Mouse (Mus musculus) heart, postnatal 4 days (tissue): ENCODE data around the gene Pcsk5. TPM values are rescaled to one million over a fixed set of nuclear protein-coding genes. Genes with fewer than 3 reads are reported as not detected.
"Not testable (repeated sequence)": the region's sequence is repeated elsewhere in the genome, so short reads cannot be mapped to it uniquely, and the experiment has no call there.

Experiments
- DNase-seq: peaks from one replicate; pipeline ENCODE4 v3.0.0; 2021
- total RNA-seq, 2 experiments: library from RNA; stranded (reverse); gene quantifications; 2 replicates each; pipeline ENCODE4 v1.2.3; 2021

Gene Pcsk5
- total RNA-seq, 2 experiments from 2014 or later: 8.2 to 8.8 TPM

DNA sequence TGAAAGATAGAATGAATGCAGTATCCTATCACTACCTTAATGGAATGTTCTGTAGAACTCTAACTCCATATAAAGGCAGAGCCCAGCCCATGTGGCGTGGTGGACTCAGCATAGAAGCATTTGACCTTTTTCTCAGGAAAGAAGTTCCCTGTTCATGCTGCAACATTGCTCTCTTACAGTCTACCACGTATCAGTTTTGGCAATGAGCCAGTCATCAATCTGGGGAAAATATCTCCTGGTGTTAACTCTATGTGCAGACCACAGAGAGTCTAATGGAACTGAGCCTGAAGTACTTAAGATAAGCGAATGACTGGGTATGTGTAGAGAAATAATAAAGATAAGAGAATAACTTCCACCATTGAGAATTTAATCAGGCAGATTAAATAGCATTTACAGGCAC is 270.2 kb downstream of the Pcsk5 start:
- DNase-seq: no peak

DNA sequence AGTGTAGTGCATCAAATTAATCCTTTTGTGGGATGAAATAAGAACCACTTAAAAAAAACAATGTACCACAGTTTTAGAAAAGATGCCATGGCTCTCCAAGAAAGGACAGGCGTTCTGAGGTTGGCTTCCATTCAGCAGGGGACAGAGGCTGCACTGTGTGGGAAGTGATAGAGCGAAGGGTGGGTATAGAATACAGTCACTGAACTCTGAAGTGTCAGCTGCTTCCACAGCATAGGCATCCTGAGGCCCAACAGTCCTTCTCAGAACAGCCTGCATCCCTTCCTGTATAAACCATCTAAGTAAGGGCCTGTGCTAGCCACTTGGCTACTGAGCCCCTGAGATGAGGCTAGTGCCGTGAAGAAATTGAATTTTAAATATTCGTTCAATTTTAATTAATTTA is 271.3 kb downstream of the Pcsk5 start:
- DNase-seq: no peak

- no peak for DNase-seq
These were observed 278.7 kb downstream of the Pcsk5 start for GRCm38 (mm10) chr19:17558764-17559163.

DNA sequence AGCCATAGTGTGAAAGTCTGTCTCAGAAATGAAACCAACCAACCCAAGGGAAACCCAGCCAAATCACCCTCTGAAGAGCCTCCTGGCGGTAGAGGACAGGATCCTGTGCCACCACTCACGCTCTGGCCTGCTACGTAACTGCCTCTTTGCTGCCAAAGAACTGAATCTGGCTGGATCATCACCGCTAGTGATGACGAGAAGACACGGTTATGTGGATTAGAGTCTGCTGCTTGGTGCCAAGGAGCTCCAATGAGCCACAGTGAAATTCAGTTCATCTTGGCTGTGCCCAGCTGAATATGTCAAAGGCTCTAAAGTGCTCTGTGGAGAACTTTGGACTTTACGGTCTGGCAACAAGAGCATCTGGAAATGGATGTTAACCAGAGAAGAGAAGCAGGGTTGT is 282.3 kb downstream of the Pcsk5 start:
- DNase-seq: no peak

DNA sequence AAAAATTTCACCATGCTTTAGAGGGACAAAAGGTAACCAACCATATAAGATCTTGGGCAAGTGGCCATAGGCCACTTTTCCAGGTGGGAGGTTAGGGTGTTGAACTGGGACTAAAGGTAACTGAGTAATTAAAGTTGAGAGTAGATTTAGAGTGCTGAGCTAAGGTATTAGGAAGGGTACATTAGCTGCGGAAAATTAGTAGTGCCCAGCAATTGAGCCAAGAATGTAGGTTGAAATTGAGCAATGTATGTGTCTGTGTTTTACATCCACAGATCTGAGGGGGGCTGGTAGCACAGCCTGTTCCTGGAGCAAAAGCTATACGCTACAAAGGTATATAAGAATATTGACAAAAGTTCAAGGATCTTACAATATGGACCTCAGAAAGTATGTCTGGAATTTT is 282.9 kb downstream of the Pcsk5 start:
- DNase-seq: no peak

DNA sequence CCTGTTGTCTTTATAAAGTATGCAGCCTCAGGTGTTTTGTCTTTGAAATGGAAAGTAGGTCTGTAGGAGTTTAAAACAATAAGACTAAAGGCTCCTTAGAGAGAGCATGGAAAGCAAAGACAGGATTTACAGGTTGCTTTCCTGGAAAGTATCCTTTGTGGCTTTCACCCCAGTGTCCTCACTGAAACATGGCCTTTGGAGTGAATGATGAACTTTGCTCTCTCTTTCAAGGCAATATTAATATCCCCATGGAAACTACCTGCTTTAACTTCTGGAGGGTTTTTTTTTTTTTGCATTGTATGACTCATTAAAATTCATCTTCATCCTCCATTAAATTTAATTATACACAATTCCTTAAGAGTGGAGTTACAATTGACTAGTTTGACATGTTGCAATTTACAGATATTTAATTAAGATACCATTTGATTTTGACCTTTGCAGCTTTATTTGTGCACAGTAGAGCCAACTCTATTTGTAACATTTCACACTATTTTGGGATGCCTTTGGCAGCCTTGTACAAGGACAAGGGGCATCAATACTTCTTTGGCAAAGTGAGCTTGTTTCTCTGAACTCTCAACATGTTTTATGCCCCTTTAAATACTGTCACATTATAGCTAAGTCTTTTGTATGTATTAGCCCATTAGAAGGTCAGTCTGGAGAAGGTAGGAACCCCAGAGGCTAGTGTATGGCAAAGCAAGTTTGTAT is 283.9 kb downstream of the Pcsk5 start:
- DNase-seq: no peak

GRCm38 (mm10) chr19:17528746-17529532 is 308.5 kb downstream of the Pcsk5 start:
- DNase-seq: no peak

DNA sequence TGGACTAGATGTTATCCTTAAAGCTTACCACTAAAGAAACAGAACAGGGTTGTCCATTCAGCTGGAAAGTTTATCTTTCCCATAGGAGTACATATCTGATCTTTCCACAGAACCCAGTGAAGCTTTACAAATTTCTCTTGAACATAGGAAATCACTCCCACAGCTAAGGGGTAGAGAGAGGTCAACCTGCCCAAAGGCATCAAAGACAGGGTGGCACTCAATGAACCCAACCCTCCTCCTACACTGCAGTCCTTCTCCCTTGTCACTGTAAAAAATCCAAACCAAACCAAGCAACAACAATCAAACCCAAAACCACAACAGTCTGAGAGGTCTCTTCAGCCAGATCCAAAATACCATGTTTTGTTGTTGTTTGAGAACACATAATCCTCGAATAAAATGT is 311.9 kb downstream of the Pcsk5 start:
- DNase-seq: no peak

DNA sequence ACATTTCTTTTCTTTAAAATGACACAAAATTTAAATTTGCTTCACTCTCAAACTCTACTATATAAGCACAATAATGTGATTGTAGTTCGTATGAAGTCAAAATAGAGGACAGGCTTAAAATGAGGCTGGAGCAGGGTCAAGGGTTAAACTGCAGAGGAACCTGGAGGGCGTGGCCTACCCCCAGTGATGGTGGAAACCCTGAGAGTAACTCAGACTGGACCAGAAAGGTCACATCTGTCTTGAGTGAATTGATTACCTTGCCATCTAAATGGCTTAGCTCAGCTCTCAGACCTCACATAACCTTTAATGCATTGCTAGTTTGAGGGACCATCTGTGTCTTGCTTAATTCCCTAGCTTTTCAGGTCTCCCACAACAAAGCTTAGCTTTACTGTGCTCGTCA is 323.0 kb downstream of the Pcsk5 start:
- DNase-seq: no peak

- no peak for DNase-seq
These were observed 326.1 kb downstream of the Pcsk5 start for GRCm38 (mm10) chr19:17511283-17511682.

DNA sequence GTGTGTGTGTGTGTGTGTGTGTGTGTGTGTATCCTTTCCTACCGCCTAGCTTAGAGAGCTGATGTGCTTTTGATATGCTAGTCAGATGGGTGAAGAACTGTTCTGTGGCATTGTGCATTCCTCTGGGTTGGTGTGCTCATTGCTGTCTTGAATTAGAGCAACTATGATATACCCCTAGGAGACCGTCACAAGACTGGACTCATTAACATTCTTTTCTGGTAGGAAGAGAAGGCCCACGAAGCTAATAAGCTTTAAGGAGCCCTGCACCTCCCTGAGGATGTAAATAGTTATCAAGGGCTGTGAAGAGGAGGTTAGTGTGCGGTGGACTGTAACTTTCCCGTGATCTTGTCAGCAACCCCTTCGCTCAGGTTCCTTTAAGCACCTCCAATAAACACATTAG is 333.2 kb downstream of the Pcsk5 start:
- DNase-seq: no peak

GRCm38 (mm10) chr19:17498586-17499235 is 338.7 kb downstream of the Pcsk5 start:
- DNase-seq: peak; percentile 11

- no peak for DNase-seq
These were observed 341.3 kb downstream of the Pcsk5 start for GRCm38 (mm10) chr19:17496131-17496530.

DNA sequence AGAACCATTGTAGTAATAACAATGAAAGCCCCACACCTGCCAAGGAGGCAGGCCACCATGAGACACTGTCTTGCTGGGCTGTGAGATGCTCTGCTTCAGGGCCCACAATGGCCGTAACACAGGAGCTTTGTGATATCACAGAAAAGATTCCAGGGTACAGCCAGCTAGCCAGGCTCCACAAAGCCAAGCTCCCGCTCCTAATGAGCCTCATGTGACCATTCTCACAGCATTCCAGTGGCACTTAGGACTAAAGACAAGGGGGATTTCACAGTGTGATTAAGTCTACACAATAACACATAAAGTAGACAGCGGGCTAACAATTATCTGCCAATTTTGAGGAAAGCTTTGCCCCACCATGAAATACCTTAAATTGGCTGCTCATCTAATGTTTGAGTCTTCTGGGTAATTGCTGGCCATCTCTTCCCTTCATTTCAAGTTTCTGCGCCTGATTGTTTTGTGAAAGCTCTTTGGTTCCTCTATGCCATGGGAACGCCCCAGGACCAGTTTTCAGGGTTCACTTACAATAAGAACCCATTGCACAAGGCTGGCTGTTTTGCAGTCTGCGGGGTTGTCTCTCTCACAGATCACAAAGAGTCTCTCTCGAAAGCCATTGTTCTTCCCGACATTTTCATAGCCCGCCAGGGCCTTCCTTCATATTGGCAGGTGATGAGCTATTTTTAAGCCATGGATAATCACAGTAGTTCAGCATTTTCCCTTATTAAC is 345.4 kb downstream of the Pcsk5 start:
- DNase-seq: no peak

- no peak for DNase-seq
These were observed 346.1 kb downstream of the Pcsk5 start for GRCm38 (mm10) chr19:17491322-17491721.

DNA sequence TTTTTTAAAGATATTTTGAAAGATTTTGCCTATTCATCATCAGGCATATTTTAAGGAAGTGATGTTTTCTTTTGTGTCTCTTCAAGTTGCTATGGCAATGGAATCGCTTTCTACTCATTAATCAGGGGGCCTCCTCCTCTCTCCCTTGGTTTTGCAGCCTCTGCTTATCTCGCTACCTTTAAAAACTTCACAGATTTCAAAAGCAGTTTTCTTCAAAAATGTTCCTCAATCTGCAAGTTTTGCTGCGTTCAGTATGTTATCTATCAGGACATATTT is 347.6 kb downstream of the Pcsk5 start:
- DNase-seq: no peak

- DNase-seq: no peak
These were observed 348.2 kb downstream of the Pcsk5 start for GRCm38 (mm10) chr19:17489041-17489865.

- no peak for DNase-seq
These were observed 355.2 kb downstream of the Pcsk5 start for GRCm38 (mm10) chr19:17482126-17482790.

GRCm38 (mm10) chr19:17479471-17479870 is 358.0 kb downstream of the Pcsk5 start:
- no peak for DNase-seq

GRCm38 (mm10) chr19:17476021-17476420 is 361.4 kb downstream of the Pcsk5 start:
- DNase-seq: no peak

DNA sequence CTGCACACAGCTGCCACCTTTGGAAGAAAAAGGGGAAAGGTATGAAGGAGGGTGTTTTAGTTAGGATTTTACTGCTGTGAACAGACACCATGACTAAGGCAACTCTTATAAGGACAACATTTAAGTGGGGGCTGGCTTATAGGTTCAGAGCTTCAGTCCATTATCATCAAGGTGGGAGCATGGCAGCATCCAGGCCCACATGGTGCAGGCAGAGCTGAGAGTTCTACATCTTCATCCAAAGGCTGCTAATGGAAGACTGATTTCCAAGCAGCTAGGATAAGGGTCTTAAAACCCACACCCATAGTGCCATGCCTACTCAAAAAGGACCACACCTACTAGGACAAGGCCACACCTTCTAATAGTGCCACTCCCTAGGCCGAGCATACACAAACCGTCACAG is 364.3 kb downstream of the Pcsk5 start:
- DNase-seq: not testable (repeated sequence)

- DNase-seq: no peak
These were observed 365.6 kb downstream of the Pcsk5 start for GRCm38 (mm10) chr19:17471861-17472260.
